In the genomic region with DNA sequence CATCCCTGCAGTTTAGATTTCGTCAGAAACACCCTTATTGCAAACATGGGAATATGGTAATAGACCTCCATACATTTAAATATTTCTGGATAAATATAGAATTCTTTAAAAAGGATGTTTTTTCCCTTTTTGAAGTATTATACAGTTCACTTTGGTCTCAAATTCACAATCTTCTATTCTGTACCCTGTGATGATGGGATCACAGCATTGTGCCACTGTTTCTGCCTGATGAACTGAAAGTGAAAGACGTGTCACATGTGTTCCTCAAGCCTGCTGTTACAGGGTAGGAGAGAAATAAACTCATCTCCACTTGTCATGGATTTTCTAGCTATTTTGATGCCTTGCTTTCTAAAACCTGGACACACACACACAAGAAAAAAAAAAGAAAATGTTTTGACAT, we compare ENCODE assay signal across 27 mouse cellular contexts. TPM values are rescaled to one million over a fixed set of nuclear protein-coding genes. Genes with fewer than 3 reads are reported as not detected.
DNase-seq lines count a peak whose midpoint lies in the region; ATAC-seq and TF ChIP-seq lines count a peak whose summit lies in the region.
"Had no signal": no experiment of that assay in that cellular context is flagged by ENCODE, and none has a peak within 500 bp of the region (broad histone marks: within the 10 kb centered on the region; RNA-seq: fewer than 3 reads in every experiment).

No protein-coding gene starts in this region.

- TF ChIP-seq RAD21 in CH12.LX (IDR thresholded peaks at IDR 0.05; ENCODE audit: low read depth, low read length): no peak

- H3K9ac ChIP-seq in CH12.LX (ENCODE audit: insufficient read depth, low read depth): peak overlapping the region; percentile 34
- H3K9ac ChIP-seq: embryonic facial prominence, embryonic 12.5 days; heart, embryonic 13.5 days; hindbrain, embryonic 12.5 days; intestine, embryonic 15.5 days had no signal

- dilution Hi-C loops in CH12.LX (cut with MboI; ENCODE audit: extremely low pct_ligation_motif_present, extremely low pct_unique_long_range_greater_than_20kb, low sequenced_read_pairs): no loop called here

- DNase-seq in CH12.LX (ENCODE audit: extremely low read depth): peak; percentile 55
- DNase-seq in induced T-regulatory cell, adult 2 months (ENCODE audit: low read depth): peak; percentile 69
- DNase-seq in splenic B cell, adult 2 months (ENCODE audit: low read depth, low spot score): peak; percentile 43
- no peak for DNase-seq in adrenal gland, postnatal 14 days
- no peak for DNase-seq in midbrain, embryonic 10.5 days (ENCODE audit: low spot score)
- DNase-seq in limb, embryonic 10.5 days (ENCODE audit: low spot score): no peak
- DNase-seq: adrenal gland, adult 2 months; adrenal gland, postnatal 36 days; cerebellum, adult 11-12 months; cerebellum, adult 9-10 months; cerebellum, postnatal 25 days; gastrocnemius, adult 2 months; gastrocnemius, postnatal 36 days; heart, adult 11 months; heart, postnatal 4 days had no signal

- peak overlapping the region; percentile 92 for H3K4me2 ChIP-seq in CH12.LX (ENCODE audit: insufficient read depth, low read depth, poor library complexity, severe bottlenecking)
- H3K4me2 ChIP-seq: embryonic facial prominence, embryonic 12.5 days; heart, embryonic 13.5 days; hindbrain, embryonic 12.5 days; intestine, embryonic 15.5 days had no signal

- in situ Hi-C loops in CH12.LX (cut with MboI; ENCODE audit: low pct_ligation_motif_present, low pct_unique_long_range_greater_than_20kb, low sequenced_read_pairs): loop anchor here (10.0 kb wide), 2 partner anchors 234 to 556 kb away; no protein-coding TSS in a partner anchor

- TF ChIP-seq CTCF in CH12.LX (conservative IDR thresholded peaks at IDR 0.05 in 1 of 2, IDR thresholded peaks at IDR 0.05 in 1 of 2; ENCODE audit: low read depth in 2 of 2, low read length in 2 of 2): no peak

- H3K9me3 ChIP-seq in megakaryocyte, embryonic 14.5 days: no peaks in the 10 kb centered on the region
- H3K9me3 ChIP-seq in CH12.LX (replicated peaks; ENCODE audit: low read length): no peaks in the 10 kb centered on the region
- H3K9me3 ChIP-seq in midbrain, embryonic 10.5 days (replicated peaks): no peaks in the 10 kb centered on the region
- H3K9me3 ChIP-seq in limb, embryonic 10.5 days (replicated peaks): no peaks in the 10 kb centered on the region
- H3K9me3 ChIP-seq: embryonic facial prominence, embryonic 12.5 days; heart, embryonic 13.5 days; hindbrain, embryonic 12.5 days; intestine, embryonic 15.5 days had no signal

- no peak for TF ChIP-seq EP300 in CH12.LX (IDR thresholded peaks at IDR 0.05; ENCODE audit: low read length)

- peaks cover 4% of the 10 kb centered on the region for H3K36me3 ChIP-seq in megakaryocyte, embryonic 14.5 days (replicated peaks; ENCODE audit: low read length)
- peaks cover 0 to 5% of the 10 kb centered on the region in 2 experiments for H3K36me3 ChIP-seq in CH12.LX (replicated peaks in 1 of 2; ENCODE audit: control insufficient read depth in 1 of 2, insufficient read depth in 1 of 2, low read length in 1 of 2)
- peaks cover 7% of the 10 kb centered on the region for H3K36me3 ChIP-seq in splenic B cell, adult 2 months (ENCODE audit: control insufficient read depth, insufficient read depth, low read length, poor library complexity, severe bottlenecking)
- no peaks in the 10 kb centered on the region for H3K36me3 ChIP-seq in midbrain, embryonic 10.5 days
- no peaks in the 10 kb centered on the region for H3K36me3 ChIP-seq in limb, embryonic 10.5 days
- H3K36me3 ChIP-seq: embryonic facial prominence, embryonic 12.5 days; heart, embryonic 13.5 days; hindbrain, embryonic 12.5 days; intestine, embryonic 15.5 days had no signal

- ATAC-seq in megakaryocyte, adult 5-6 weeks (ENCODE audit: poor library complexity, severe bottlenecking): no peak
- ATAC-seq: forebrain, embryonic 16.5 days; hindbrain, embryonic 16.5 days; intestine, embryonic 15.5 days; Patski had no signal

- H3K4me3 ChIP-seq in megakaryocyte, embryonic 14.5 days (replicated peaks): peak overlapping the region; percentile 86
- peak overlapping the region in 2 of 3 experiments; percentile 24 to 25 for H3K4me3 ChIP-seq in CH12.LX (replicated peaks in 1 of 3; ENCODE audit: low read depth in 2 of 3, low read length in 2 of 3, poor library complexity in 1 of 3)
- H3K4me3 ChIP-seq in midbrain, embryonic 10.5 days: no peak overlapping the region
- no peak overlapping the region for H3K4me3 ChIP-seq in limb, embryonic 10.5 days
- H3K4me3 ChIP-seq: embryonic facial prominence, embryonic 12.5 days; gastrocnemius, adult 2 months; heart, embryonic 13.5 days; hindbrain, embryonic 12.5 days; intestine, embryonic 15.5 days had no signal

- 78% methylated on average over 2 of the region's 2 CpGs for WGBS in midbrain, embryonic 10.5 days
- WGBS in limb, embryonic 10.5 days: 86% methylated on average over 2 of the region's 2 CpGs

- H3K4me1 ChIP-seq in megakaryocyte, embryonic 14.5 days: peaks cover 42% of the 10 kb centered on the region
- peaks cover 12 to 49% of the 10 kb centered on the region in 2 experiments for H3K4me1 ChIP-seq in CH12.LX (ENCODE audit: control insufficient read depth in 1 of 2, insufficient read depth in 2 of 2)
- H3K4me1 ChIP-seq in midbrain, embryonic 10.5 days: peaks cover 23% of the 10 kb centered on the region
- peaks cover 13% of the 10 kb centered on the region for H3K4me1 ChIP-seq in limb, embryonic 10.5 days
- H3K4me1 ChIP-seq: intestine, embryonic 15.5 days had no signal

- TF ChIP-seq POLR2A in CH12.LX (IDR thresholded peaks at IDR 0.05; ENCODE audit: low read depth, low read length): no peak

- H3K27me3 ChIP-seq in megakaryocyte, embryonic 14.5 days (replicated peaks): no peaks in the 10 kb centered on the region
- H3K27me3 ChIP-seq in CH12.LX (replicated peaks): no peaks in the 10 kb centered on the region
- no peaks in the 10 kb centered on the region for H3K27me3 ChIP-seq in splenic B cell, adult 2 months (ENCODE audit: control insufficient read depth, insufficient read depth, low read length, poor library complexity, severe bottlenecking)
- no peaks in the 10 kb centered on the region for H3K27me3 ChIP-seq in midbrain, embryonic 10.5 days (ENCODE audit: low read depth, poor library complexity, severe bottlenecking)
- no peaks in the 10 kb centered on the region for H3K27me3 ChIP-seq in limb, embryonic 10.5 days (ENCODE audit: low read depth, poor library complexity, severe bottlenecking)
- H3K27me3 ChIP-seq: embryonic facial prominence, embryonic 12.5 days; heart, embryonic 13.5 days; hindbrain, embryonic 12.5 days; intestine, embryonic 15.5 days; Patski had no signal

- peaks cover 51% of the 10 kb centered on the region for H3K79me2 ChIP-seq in CH12.LX (replicated peaks; ENCODE audit: control insufficient read depth, extremely low read depth, insufficient read depth, poor library complexity, severe bottlenecking)

- H3K27ac ChIP-seq in CH12.LX (ENCODE audit: insufficient read depth, low read depth): peak overlapping the region; percentile 53; the same call in 1 of the 2 replicates
- H3K27ac ChIP-seq in midbrain, embryonic 10.5 days (replicated peaks): no peak overlapping the region
- H3K27ac ChIP-seq in limb, embryonic 10.5 days: no peak overlapping the region
- H3K27ac ChIP-seq: embryonic facial prominence, embryonic 12.5 days; gastrocnemius, adult 2 months; heart, embryonic 13.5 days; hindbrain, embryonic 12.5 days; intestine, embryonic 15.5 days had no signal

TF ChIP-seq in CH12.LX, 34 proteins besides CTCF, POLR2A, EP300 and RAD21 (continues in another document):
- peak; percentile 67 for TF ChIP-seq BHLHE40 (IDR thresholded peaks at IDR 0.05; ENCODE audit: low read depth, low read length)
- TF ChIP-seq PAX5 (IDR thresholded peaks at IDR 0.05; ENCODE audit: low read length): no peak
- TF ChIP-seq ETS1 (conservative IDR thresholded peaks at IDR 0.05; ENCODE audit: low read depth, low read length): peak; percentile 80
- TF ChIP-seq E2F4 (IDR thresholded peaks at IDR 0.05; ENCODE audit: insufficient replicate concordance, low read depth, low read length): 0 out of 2 replicates have a peak, but pooled peaks have one; percentile 24
- peak; percentile 51 for TF ChIP-seq TBP (conservative IDR thresholded peaks at IDR 0.05; ENCODE audit: low read depth, low read length)
- TF ChIP-seq CHD2 (IDR thresholded peaks at IDR 0.05; ENCODE audit: low read length): no peak; the same call in 1 of the 2 replicates
- peak; percentile 88 for TF ChIP-seq MAX (IDR thresholded peaks at IDR 0.05; ENCODE audit: low read length)
- TF ChIP-seq MAFK (IDR thresholded peaks at IDR 0.05; ENCODE audit: insufficient replicate concordance, low read length): 0 out of 2 replicates have a peak, but pooled peaks have one; percentile 15
- peak; percentile 24 for TF ChIP-seq USF1 (IDR thresholded peaks at IDR 0.05; ENCODE audit: low read depth, low read length)
- no peak for TF ChIP-seq HCFC1 (IDR thresholded peaks at IDR 0.05; ENCODE audit: low read depth, low read length)
- TF ChIP-seq UBTF (IDR thresholded peaks at IDR 0.05; ENCODE audit: low read depth, low read length): no peak
- no peak for TF ChIP-seq ELF1 (IDR thresholded peaks at IDR 0.05; ENCODE audit: low read depth, low read length)
- TF ChIP-seq SIN3A (IDR thresholded peaks at IDR 0.05; ENCODE audit: low read length): peak; percentile 91
- peak; percentile 90 for TF ChIP-seq MYC (IDR thresholded peaks at IDR 0.05; ENCODE audit: low read depth, low read length)

RNA-seq across cellular contexts. Expression of a gene that starts 25.3 kb away (rescaled TPM):
- polyA plus RNA-seq in megakaryocyte, embryonic 14.5 days (2012; ENCODE audit: insufficient read depth, low replicate concordance): 1.7 TPM in 1 of 2 replicates, not detected in the other
- 308 and 344 TPM in 2 replicates for total RNA-seq in megakaryocyte, adult 5-6 weeks (2015)
- 409 TPM in 2 replicates for total RNA-seq in megakaryocyte, adult 5-6 weeks (2017)
- total RNA-seq in CH12.LX (2012; rRNA removed): 47.6 and 53.6 TPM in 2 replicates
- 92.6 and 110 TPM in 2 replicates for total RNA-seq in CH12.LX (2014; rRNA removed)
- polyA plus RNA-seq in CH12.LX (2012; ENCODE audit: insufficient read length, low read depth): 102 and 103 TPM in 2 replicates
- total RNA-seq in adrenal gland, postnatal 14 days (2021): 10.4 and 12.1 TPM in 2 replicates
- 20.9 and 21.0 TPM in 2 replicates for polyA plus RNA-seq in midbrain, embryonic 10.5 days (2016; fragmentation: Nextera tagmentation; extraction: Ambion mirVana)
- polyA plus RNA-seq in limb, embryonic 10.5 days (2016; fragmentation: Nextera tagmentation; extraction: Ambion mirVana): 11.5 and 15.4 TPM in 2 replicates

RNA-seq across cellular contexts. Expression of a gene that starts 28.9 kb away (rescaled TPM):
- polyA plus RNA-seq in megakaryocyte, embryonic 14.5 days (2012; ENCODE audit: insufficient read depth, low replicate concordance): not detected in 2 replicates
- total RNA-seq in megakaryocyte, adult 5-6 weeks (2015): not detected in 2 replicates
- total RNA-seq in megakaryocyte, adult 5-6 weeks (2017): not detected in 2 replicates
- 0.13 and 0.17 TPM in 2 replicates for total RNA-seq in CH12.LX (2012; rRNA removed)
- 0.26 TPM in 1 of 2 replicates, not detected in the other for total RNA-seq in CH12.LX (2014; rRNA removed)
- not detected in 2 replicates for polyA plus RNA-seq in CH12.LX (2012; ENCODE audit: insufficient read length, low read depth)
- total RNA-seq in adrenal gland, postnatal 14 days (2021): 0.75 and 19.1 TPM in 2 replicates
- polyA plus RNA-seq in midbrain, embryonic 10.5 days (2016; fragmentation: Nextera tagmentation; extraction: Ambion mirVana): not detected in 2 replicates
- not detected in 2 replicates for polyA plus RNA-seq in limb, embryonic 10.5 days (2016; fragmentation: Nextera tagmentation; extraction: Ambion mirVana)
- total RNA-seq: gastrocnemius, adult 2 months; gastrocnemius, postnatal 36 days; heart, postnatal 4 days had no signal
- polyA plus RNA-seq: adrenal gland, adult 2 months; C2C12; forebrain, embryonic 11.5 days; forebrain, embryonic 16.5 days; heart, postnatal 0 days; hindbrain, embryonic 12.5 days had no signal

Comparison
In these comparisons a context has a peak if more than half of its experiments do, and no peak if none do; other contexts are left out.
1. H3K4me3 ChIP-seq: peak in megakaryocyte, embryonic 14.5 days (single experiment) and CH12.LX (2 of 3); none in midbrain, embryonic 10.5 days (single experiment) and limb, embryonic 10.5 days (single experiment).
2. DNase-seq: peak in CH12.LX (single experiment), induced T-regulatory cell, adult 2 months (single experiment) and splenic B cell, adult 2 months (single experiment); none in adrenal gland, postnatal 14 days (single experiment), midbrain, embryonic 10.5 days (single experiment) and limb, embryonic 10.5 days (single experiment).